Mouse (Mus musculus): Measurements from ENCODE around the gene Tmem50b.

DNA sequence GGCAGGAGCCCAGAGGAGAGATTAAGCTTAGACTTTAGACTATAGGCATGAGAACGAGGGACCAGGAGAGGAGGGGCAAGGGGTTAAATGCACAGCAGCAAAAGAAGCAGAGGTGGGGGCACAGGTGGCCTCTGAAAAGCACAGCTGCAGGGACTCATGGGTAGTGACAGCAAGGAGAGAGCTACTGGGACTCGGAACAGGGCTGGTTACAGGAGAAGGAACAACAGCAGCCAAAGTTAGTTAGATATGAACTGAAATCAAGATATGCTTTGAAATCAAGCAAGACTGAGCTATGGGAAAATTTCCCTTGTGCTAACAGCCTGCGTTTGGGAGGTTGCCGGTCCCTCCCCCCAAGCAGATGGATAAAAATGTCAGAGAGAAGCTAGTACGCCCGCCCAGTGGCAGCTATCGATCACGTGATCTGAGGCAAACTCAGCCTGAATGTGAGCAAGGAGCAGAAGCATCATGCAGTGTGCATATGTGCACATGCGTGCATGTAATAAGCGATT is 56.0 kb downstream of the Tmem50b start:
- TF ChIP-seq ZNF384 (IDR thresholded peaks at IDR 0.05; ENCODE audit: low read depth, low read length): no peak
- no peak for TF ChIP-seq MAFK (IDR thresholded peaks at IDR 0.05; ENCODE audit: insufficient read depth, low read depth, low read length)
- no peak for TF ChIP-seq ZC3H11A (IDR thresholded peaks at IDR 0.05; ENCODE audit: borderline replicate concordance, low read depth, low read length)
- no peak for TF ChIP-seq HCFC1 (IDR thresholded peaks at IDR 0.05; ENCODE audit: borderline replicate concordance, insufficient read depth, low read length)
- no peak for TF ChIP-seq CHD2 (IDR thresholded peaks at IDR 0.05; ENCODE audit: low read depth, low read length)
